Mouse (Mus musculus) cerebellum, adult 2 months (tissue): ENCODE results near the gene Zfp638.

Experiments
- CTCF ChIP-seq: fragments of 200-500 bp; IDR thresholded peaks from 2 replicates; pipeline ENCODE4 v1.5.1; 2011; ENCODE audit warnings: low read depth, mild to moderate bottlenecking, control low read depth, low read length, moderate library complexity, borderline replicate concordance; ENCODE audit not compliant: insufficient read depth
- POLR2A ChIP-seq: fragments of 200-500 bp; IDR thresholded peaks from 2 replicates; pipeline ENCODE4 v1.6.1; 2011; ENCODE audit warnings: low read length, control low read depth, borderline replicate concordance; ENCODE audit not compliant: insufficient read depth

DNA sequence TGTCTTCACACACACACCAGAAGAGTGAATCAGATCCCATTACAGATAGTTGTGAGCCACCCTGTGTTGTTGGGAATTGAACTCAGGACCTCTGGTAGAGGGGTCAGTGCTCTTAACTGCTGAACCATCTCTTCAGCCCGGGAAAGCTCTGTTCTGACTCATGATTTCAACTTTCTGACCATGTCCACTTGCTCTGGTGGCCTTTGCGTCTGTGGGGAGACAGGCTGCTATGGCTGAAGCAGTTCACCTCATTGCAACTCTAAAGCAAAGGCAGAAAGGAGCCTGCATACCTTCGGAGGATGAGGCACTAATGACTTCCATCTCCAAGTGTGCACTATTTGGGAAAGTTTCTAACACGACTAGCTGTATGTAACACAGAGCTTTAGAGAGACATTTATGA is 486 bp upstream of the Zfp638 start:
- TF ChIP-seq CTCF (no peak), POLR2A (no peak)
